Mouse (Mus musculus): ENCODE results near the gene Cdkn1a. TPM values are rescaled to one million over a fixed set of nuclear protein-coding genes. Genes with fewer than 3 reads are reported as not detected.
"Not testable (repeated sequence)": the region's sequence is repeated elsewhere in the genome, so short reads cannot be mapped to it uniquely, and the experiment has no call there.

The Cdkn1a gene
- total RNA-seq (2021) (100 to 1,000 TPM in 1 of 2 experiments, 10 to 100 TPM in 1; 56.4 to 156 TPM), polyA plus RNA-seq (2012; rRNA removed) (30.4 and 37.3 TPM in 2 replicates)
- long read RNA-seq, transcript Cdkn1a-201 (3 exons, 1,913 nt) = major isoform, 17 of 29 reads
- long read RNA-seq, partial matches to known transcripts = 0 of 29 reads
- long read RNA-seq, other reads (novel, unspliced or antisense) = 11 of 29 reads

DNA sequence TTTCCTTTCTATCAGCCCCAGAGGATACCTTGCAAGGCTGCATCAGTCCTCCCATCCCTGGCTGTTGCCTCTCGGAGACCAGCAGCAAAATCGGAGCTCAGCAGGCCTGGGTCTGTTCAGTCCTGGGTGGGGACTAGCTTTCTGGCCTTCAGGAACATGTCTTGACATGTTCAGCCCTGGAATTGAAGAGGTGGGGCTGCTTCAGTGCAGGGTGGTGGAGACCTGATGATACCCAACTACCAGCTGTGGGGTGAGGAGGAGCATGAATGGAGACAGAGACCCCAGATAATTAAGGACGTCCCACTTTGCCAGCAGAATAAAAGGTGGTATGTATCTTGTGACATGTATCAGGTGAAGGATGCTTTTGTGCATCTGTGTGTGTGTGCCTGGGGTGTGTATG lies at the start of gene Cdkn1a:
TSS of gene Cdkn1a (plus strand) at position 201 of the 400 bp plus-strand sequence.
- H3K4me3 ChIP-seq = no peak within 1 kb of the TSS
- no peaks in the 10 kb centered on the region for H3K27me3 ChIP-seq (ENCODE audit: control insufficient read depth, insufficient read depth, low read length)
- H3K27ac ChIP-seq = no peak within 1 kb of the TSS; the same call in 1 of the 2 replicates
- no peak within 1 kb of the TSS for H3K9ac ChIP-seq (ENCODE audit: low read depth, low read length)
- no peaks in the 10 kb centered on the region for H3K36me3 ChIP-seq (ENCODE audit: control insufficient read depth, insufficient read depth, low read length)
- H3K4me1 ChIP-seq (ENCODE audit: control insufficient read depth, insufficient read depth, low read length) = no peaks in the 10 kb centered on the region
- DNase-seq = peak in 1 of 2 experiments; percentile 19
- TF ChIP-seq POLR2A (IDR thresholded peaks at IDR 0.05; ENCODE audit: insufficient read depth, low read depth, low read length) = no peak
- TF ChIP-seq CTCF (IDR thresholded peaks at IDR 0.05) = no peak
- no peak for TF ChIP-seq EP300 (IDR thresholded peaks at IDR 0.05; ENCODE audit: insufficient read depth, low read depth, low read length)
- intact Hi-C loops (cut with DNase I) = loop anchor here (1.0 kb wide), 1 partner anchor 10 kb away; no protein-coding TSS in a partner anchor
- 83% methylated on average over 3 of the region's 3 CpGs for WGBS
- H3K79me2 ChIP-seq (replicated peaks; ENCODE audit: control insufficient read depth, insufficient read depth, low read length) = no peaks in the 10 kb centered on the region

DNA sequence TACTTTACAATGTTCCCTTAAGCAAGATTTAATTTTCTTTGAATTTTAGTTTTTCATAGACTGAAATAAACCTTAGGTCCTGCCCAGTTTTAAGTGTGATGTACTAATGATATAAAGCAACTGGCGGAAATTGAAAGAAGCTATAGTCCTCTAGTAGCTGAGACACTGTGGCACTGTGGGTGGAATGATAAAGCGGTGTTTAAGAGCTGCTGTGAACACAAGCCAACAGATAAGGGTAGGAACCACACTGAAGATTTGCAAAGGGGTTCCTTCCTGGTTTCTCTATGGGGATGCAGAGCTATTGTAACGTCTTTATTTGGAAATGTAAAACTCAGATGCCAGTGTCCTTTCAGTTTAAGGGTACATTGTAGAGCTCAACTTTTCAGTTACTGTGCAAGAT lies 49.1 kb upstream of the Cdkn1a start:
- peaks cover 55% of the 10 kb centered on the region for H3K36me3 ChIP-seq (ENCODE audit: control insufficient read depth, insufficient read depth, low read length)
- H3K79me2 ChIP-seq (replicated peaks; ENCODE audit: control insufficient read depth, insufficient read depth, low read length); H3K9ac ChIP-seq (ENCODE audit: low read depth, low read length); DNase-seq; H3K27me3 ChIP-seq (ENCODE audit: control insufficient read depth, insufficient read depth, low read length); intact Hi-C loops (cut with DNase I); H3K4me3 ChIP-seq; H3K27ac ChIP-seq: not testable (repeated sequence)
- H3K4me1 ChIP-seq (ENCODE audit: control insufficient read depth, insufficient read depth, low read length) = peaks cover 12% of the 10 kb centered on the region
- 45% methylated on average over 3 of the region's 3 CpGs for WGBS

DNA sequence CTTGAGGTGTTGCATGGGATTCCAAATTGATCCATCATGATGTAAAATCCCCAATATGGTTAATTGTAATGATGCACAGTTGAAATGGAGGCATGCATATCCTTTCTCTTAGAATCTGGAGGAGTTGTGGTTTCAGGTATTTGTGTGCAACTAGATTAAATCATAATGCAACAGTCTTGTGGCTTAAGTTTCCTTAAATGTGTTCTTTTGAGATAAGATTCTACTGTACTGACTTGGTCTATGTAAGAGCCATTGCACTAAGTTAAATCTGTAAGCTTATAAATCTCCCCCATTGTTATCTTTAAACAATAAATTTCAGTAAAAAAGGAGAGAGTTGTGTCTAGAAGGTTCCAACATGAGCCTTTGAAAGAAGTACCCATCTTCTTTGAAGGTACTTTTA lies 48.2 kb upstream of the Cdkn1a start:
- H3K79me2 ChIP-seq (replicated peaks; ENCODE audit: control insufficient read depth, insufficient read depth, low read length) = peaks cover 4% of the 10 kb centered on the region
- intact Hi-C loops (cut with DNase I) = no loop called here
- no peak overlapping the region for H3K27ac ChIP-seq
- H3K4me1 ChIP-seq (ENCODE audit: control insufficient read depth, insufficient read depth, low read length) = peaks cover 10% of the 10 kb centered on the region
- no peak overlapping the region for H3K9ac ChIP-seq (ENCODE audit: low read depth, low read length)
- H3K27me3 ChIP-seq (ENCODE audit: control insufficient read depth, insufficient read depth, low read length) = no peaks in the 10 kb centered on the region
- TF ChIP-seq CTCF (IDR thresholded peaks at IDR 0.05) (no peak), EP300 (IDR thresholded peaks at IDR 0.05; ENCODE audit: insufficient read depth, low read depth, low read length) (no peak), POLR2A (IDR thresholded peaks at IDR 0.05; ENCODE audit: insufficient read depth, low read depth, low read length) (no peak)
- DNase-seq = no peak
- peaks cover 46% of the 10 kb centered on the region for H3K36me3 ChIP-seq (ENCODE audit: control insufficient read depth, insufficient read depth, low read length)
- H3K4me3 ChIP-seq = no peak overlapping the region

DNA sequence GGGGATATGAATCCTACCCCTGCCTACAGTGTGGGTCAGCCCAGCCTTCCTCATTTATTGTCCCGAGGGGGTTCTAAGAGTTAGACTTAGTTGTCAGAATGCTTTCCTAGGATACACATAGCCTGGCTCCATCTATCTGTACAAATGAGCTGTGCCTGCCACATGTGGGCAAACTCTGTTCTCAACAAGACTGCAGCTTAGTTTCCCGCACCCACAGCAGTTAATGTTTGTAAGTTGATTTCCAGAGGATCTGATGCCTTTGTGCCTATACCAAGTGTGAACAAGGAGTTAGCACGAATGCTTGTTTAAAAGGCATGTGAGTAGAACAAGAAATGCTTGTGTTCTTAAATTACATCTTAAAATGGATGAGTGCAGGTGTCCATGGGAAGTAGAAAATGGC lies 47.2 kb upstream of the Cdkn1a start:
- H3K9ac ChIP-seq (ENCODE audit: low read depth, low read length) = no peak overlapping the region
- no peak overlapping the region for H3K4me3 ChIP-seq
- intact Hi-C loops (cut with DNase I) = no loop called here
- peaks cover 9% of the 10 kb centered on the region for H3K4me1 ChIP-seq (ENCODE audit: control insufficient read depth, insufficient read depth, low read length)
- no peak for DNase-seq
- no peaks in the 10 kb centered on the region for H3K27me3 ChIP-seq (ENCODE audit: control insufficient read depth, insufficient read depth, low read length)
- no peak overlapping the region for H3K27ac ChIP-seq
- TF ChIP-seq CTCF (IDR thresholded peaks at IDR 0.05) (no peak), EP300 (IDR thresholded peaks at IDR 0.05; ENCODE audit: insufficient read depth, low read depth, low read length) (no peak), POLR2A (IDR thresholded peaks at IDR 0.05; ENCODE audit: insufficient read depth, low read depth, low read length) (no peak)
- H3K36me3 ChIP-seq (ENCODE audit: control insufficient read depth, insufficient read depth, low read length) = peaks cover 36% of the 10 kb centered on the region
- H3K79me2 ChIP-seq (replicated peaks; ENCODE audit: control insufficient read depth, insufficient read depth, low read length) = peaks cover 4% of the 10 kb centered on the region
- 77% methylated on average over 3 of the region's 3 CpGs for WGBS

DNA sequence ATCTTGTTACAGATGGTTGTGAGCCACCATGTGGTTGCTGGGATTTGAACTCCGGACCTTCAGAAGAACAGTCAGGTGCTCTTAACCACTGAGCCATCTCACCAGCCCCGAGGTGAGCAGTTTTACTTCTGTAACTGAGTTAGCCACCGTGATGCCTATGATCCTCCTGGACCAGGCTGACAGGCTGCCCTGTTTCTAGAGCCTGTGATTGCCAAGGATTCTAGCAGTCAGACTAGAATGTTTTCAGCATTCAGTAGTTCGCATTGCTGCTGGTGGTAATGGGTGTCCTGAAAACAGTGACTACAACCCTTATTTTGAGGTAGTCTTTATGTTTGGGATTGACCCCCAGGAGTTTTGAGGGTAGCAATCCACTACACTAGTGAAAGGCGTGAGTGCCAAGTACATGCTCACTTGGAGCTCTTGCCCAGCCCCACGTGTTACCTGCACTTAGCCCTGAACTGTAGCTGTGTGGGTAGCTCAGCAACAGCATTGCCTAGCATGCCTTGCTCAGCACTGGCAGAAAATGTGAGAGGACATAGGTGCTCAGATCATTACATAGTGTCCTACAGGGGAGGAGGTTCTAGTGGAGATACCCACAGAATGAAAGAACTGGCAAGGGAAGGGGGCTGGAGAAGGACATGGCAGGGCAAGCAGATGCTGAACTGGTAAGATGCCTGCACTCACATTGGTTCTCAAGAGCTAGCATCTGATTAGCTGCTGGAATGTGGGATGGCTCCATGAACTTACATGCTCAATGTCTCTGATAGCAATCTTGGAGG lies 46.4 kb upstream of the Cdkn1a start:
- 78% methylated on average over 6 of the region's 6 CpGs for WGBS
- no peak overlapping the region for H3K9ac ChIP-seq (ENCODE audit: low read depth, low read length)
- peaks cover 29% of the 10 kb centered on the region for H3K36me3 ChIP-seq (ENCODE audit: control insufficient read depth, insufficient read depth, low read length)
- H3K79me2 ChIP-seq (replicated peaks; ENCODE audit: control insufficient read depth, insufficient read depth, low read length) = peaks cover 3% of the 10 kb centered on the region
- 0 out of 2 replicates have a peak, but pooled peaks have one; percentile 21 for TF ChIP-seq POLR2A (IDR thresholded peaks at IDR 0.05; ENCODE audit: insufficient read depth, low read depth, low read length)
- no peak for TF ChIP-seq EP300 (IDR thresholded peaks at IDR 0.05; ENCODE audit: insufficient read depth, low read depth, low read length)
- TF ChIP-seq CTCF (IDR thresholded peaks at IDR 0.05) = no peak
- no peaks in the 10 kb centered on the region for H3K27me3 ChIP-seq (ENCODE audit: control insufficient read depth, insufficient read depth, low read length)
- peaks cover 10% of the 10 kb centered on the region for H3K4me1 ChIP-seq (ENCODE audit: control insufficient read depth, insufficient read depth, low read length)
- DNase-seq = no peak
- no peak overlapping the region for H3K4me3 ChIP-seq
- H3K27ac ChIP-seq = no peak overlapping the region
- intact Hi-C loops (cut with DNase I) = no loop called here

DNA sequence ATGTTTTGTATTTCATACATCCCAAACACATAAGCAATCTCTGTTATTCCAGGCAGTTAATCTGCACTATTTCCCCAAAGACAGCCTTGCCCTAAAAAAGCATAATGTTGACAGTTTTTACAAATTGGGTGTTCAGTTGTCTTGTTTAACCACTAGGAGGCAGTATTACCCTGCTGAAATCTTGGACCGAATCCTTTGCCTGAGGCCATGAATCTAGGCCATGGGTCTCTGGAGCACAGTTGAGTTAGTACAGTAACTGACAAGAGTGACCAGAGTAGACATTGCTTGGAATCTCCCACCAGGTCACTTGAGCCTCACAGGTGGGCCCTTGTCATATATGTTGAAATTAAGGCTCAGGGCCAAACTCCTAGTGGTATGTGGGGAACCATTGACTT lies 45.9 kb upstream of the Cdkn1a start:
- Histone ChIP-seq H3K4me1 (ENCODE audit: control insufficient read depth, insufficient read depth, low read length) (peaks cover 9% of the 10 kb centered on the region), H3K27ac (no peak overlapping the region), H3K9ac (ENCODE audit: low read depth, low read length) (no peak overlapping the region), H3K27me3 (ENCODE audit: control insufficient read depth, insufficient read depth, low read length) (no peaks in the 10 kb centered on the region), H3K4me3 (no peak overlapping the region), H3K79me2 (replicated peaks; ENCODE audit: control insufficient read depth, insufficient read depth, low read length) (no peaks in the 10 kb centered on the region), H3K36me3 (ENCODE audit: control insufficient read depth, insufficient read depth, low read length) (peaks cover 23% of the 10 kb centered on the region)
- intact Hi-C loops (cut with DNase I) = no loop called here
- DNase-seq = no peak
- WGBS = 26% methylated on average over 1 of the region's 1 CpGs
- TF ChIP-seq POLR2A (IDR thresholded peaks at IDR 0.05; ENCODE audit: insufficient read depth, low read depth, low read length) = no peak
- peak; percentile 89 for TF ChIP-seq CTCF (IDR thresholded peaks at IDR 0.05)
- no peak for TF ChIP-seq EP300 (IDR thresholded peaks at IDR 0.05; ENCODE audit: insufficient read depth, low read depth, low read length)
